Mouse (Mus musculus) hematopoietic stem cell, adult 5-6 weeks (primary cell): Measurements from ENCODE around the gene Lsg1. TPM values are rescaled to one million over a fixed set of nuclear protein-coding genes. Genes with fewer than 3 reads are reported as not detected.

ENCODE experiments used
- ATAC-seq, 2 experiments: fragments of 125-278 bp in 1 of 2; replicated peaks in 1 of 2; 2 replicates each; pipeline ENCODE4 v1.8.0; 2016 to 2017; ENCODE audit warnings: inconsistent platforms in 2 of 2, mild to moderate bottlenecking in 2 of 2, moderate number of reproducible peaks in 2 of 2, low read depth in 1 of 2, moderate TSS enrichment in 1 of 2; ENCODE audit not compliant: low FRiP score in 2 of 2, poor library complexity in 2 of 2, severe bottlenecking in 2 of 2, insufficient read depth in 1 of 2, low TSS enrichment in 1 of 2
- total RNA-seq: library from RNA; stranded (forward); fragments of 172-1452, 232-1000 nt; gene quantifications from 2 replicates; pipeline ENCODE4 v1.2.3, GENCODE M21; 2017

Lsg1 gene
- total RNA-seq, 1 experiment from 2014 or later = 57.5 TPM

DNA sequence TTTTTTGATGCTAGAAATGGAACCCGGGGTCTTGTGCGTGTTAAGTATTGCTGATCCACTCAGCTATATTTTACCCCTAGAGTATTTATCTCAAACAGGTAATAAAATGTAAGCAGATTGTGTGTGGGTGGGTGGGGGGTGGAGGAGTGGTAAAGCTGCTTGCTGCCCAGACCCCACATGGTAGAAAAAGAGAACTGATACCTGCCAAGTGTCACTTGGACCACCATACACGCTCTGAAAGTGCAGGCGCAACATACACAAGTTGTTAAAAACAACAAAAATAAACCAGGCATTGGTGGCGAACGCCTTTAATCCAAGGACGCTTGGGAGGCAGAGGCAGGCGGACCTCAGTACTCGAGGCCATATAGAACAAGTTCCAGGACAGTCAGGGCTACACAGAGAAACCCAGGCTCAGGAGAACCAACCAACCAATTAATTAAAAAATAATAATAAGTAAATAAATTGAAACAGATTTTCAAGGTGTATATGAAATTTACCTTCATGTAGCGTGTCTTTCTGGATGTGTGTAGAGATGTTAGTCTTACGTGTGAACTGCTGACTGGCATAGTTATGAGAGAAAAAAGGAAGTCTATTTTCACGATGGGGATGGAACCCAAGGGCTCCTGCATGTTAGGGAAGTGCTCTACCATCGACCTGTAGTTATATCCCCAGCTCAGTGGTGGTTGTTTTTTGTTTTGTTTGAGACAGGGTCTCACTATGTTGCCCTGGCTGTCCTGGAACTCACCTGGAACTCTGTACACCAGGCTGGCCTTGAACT lies 75.6 kb downstream of the Lsg1 start:
- ATAC-seq = peak in 1 of 2 experiments; percentile 19; a peak in 1 of 4 replicates

DNA sequence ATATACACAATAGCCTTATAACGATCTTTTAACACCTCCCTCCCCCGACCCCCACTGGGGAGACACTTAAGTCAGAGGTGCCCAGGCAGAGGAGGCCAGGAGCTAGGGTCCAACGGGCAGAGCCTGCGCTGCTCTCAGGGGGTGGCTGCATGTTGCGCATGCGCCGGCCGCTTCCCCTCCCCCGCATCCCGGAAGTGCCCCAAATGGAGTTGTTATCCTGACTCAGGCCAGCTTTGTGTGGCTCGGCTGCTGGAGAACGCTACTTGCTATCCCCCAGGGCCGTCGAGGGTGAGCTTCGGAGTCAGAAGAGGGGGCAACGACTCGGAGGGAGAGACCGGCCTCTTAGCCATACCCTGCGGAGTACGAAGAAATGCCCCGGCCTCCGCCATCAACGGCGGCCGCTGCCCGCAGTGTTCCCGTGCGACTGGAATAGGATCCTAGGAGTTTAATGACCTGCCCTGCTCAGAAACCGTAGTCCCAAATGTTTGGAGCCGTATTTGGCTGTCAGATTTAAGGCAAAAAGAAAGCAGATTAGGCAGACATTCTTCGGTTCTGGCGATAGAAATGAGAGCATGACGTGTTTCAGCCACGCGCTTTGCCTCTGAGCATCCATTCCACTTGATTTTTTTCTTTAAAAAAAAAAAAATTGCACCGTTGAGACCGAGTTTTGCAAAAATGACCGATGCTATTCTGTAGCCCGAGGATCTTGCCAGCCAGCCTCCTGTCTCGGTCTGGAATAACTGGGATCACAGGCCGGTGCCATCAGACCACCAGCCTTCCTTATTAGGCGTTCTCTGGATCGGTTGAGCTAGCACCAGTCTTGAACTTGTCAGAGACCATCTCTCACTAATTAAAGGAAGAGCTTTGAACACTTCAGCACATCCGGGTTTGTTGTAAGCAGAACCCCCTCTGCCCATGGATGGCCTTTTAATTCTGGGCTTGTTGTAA lies 76.6 kb downstream of the Lsg1 start:
- peak; percentile 77 for ATAC-seq

Other genes starting within 250 kb of the Lsg1 start
- gene Atp13a3, start 181.6 kb downstream of the Lsg1 start, total RNA-seq = 59.2 and 80.3 TPM in 2 replicates
- gene Tmem44, start 36.8 kb downstream of the Lsg1 start, total RNA-seq = 3.8 and 6.6 TPM in 2 replicates
- 12.6 and 15.2 TPM in 2 replicates for gene Fam43a, start 12.1 kb upstream of the Lsg1 start, total RNA-seq